Mouse (Mus musculus) cerebellum, adult 18-20 months (tissue): ENCODE measurements at regions not wholly inside any gene's neighbourhood (a gene's known extent, or its start where the extent isn't known, plus 50 kb on each side); places are given as distances from the start of the nearest gene placed in this dataset.

Source experiments
- DNase-seq, 2 experiments: peaks; one replicate each; pipeline ENCODE4 v3.0.0; 2021

DNA sequence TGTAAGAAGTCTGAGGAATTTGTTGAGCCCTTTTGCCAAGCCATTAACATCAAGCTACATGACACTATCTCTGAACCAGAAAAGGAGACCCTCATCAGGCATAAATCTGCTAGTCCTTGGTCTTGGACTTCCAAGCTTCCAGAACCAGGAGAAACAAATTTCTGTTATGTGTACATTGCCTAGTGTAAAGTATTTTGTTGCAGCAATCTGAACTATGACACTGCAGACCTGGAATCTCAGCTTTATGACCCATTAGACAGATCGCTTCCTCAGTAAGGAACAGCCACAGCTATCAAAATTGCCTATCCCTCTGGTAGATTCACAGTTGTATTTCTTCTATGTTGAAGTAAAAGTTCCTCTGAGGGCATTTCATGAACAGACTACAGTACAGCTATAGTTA is 199.1 kb upstream of the Tmem161b start:
- no peak for DNase-seq

- DNase-seq, result no peak
Observed at GRCm38 (mm10) chr13:84023637-84024036, 198.5 kb upstream of the Tmem161b start.

GRCm38 (mm10) chr13:84025348-84025747 is 196.7 kb upstream of the Tmem161b start:
- no peak for DNase-seq

DNA sequence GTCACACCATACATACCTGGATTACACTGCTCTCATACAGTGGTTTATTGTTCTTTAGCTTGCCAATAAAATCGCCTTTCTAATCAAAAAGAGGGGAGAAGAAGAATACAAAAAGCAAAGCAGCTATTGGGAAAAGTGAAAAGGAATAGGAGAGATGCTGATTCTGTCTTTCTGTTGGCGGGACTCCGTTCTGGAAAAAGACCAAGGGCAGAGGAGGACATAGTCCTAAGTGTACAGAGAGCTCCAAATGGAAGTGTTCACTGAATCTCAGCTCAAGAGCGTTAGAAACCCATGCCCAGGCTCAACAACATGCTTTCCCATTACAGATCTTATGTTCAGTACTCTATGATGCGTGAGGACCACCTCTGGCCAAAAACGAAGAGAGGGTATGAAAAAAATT is 174.4 kb upstream of the Tmem161b start:
- no peak for DNase-seq

DNA sequence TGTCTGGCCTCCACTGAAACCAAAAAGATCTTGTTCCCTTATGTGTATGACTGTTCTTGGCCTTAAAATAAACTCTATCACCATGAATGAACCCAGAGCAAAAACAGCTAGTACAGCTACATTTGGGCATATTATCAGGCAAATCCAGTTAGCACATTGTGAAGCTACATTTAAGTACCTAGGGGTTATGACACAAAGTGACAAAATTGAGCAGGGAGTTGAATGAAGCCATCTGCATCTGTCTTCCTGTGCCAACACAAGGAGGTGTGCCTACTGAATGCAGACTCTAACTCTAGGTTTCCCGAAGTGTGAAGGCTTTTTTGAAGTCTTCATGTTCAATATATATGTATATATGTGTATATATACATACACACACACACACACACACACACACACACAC is 169.9 kb upstream of the Tmem161b start:
- no peak for DNase-seq

GRCm38 (mm10) chr13:84054956-84055355 is 167.1 kb upstream of the Tmem161b start:
- DNase-seq, result no peak

- DNase-seq, result no peak
Observed at GRCm38 (mm10) chr13:84055576-84055975, 166.5 kb upstream of the Tmem161b start.

DNA sequence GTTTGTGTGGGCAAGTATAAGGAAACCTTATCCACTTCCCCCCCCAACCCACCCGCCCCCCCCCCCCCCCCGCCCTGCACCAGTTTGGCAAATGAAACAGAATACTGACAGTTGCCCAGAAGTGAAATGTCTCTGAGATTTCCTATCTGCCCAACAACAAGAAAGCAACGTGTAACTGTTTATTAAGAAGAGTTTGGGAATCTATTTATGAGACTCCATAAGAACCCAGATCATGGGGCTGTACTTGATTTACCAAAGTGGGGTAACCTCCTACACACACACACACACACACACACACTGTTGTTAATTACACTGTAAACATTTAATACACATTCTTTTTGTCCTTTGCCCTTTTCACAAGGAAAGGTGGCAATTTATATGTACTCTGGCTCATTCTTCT is 165.6 kb upstream of the Tmem161b start:
- no peak for DNase-seq

DNA sequence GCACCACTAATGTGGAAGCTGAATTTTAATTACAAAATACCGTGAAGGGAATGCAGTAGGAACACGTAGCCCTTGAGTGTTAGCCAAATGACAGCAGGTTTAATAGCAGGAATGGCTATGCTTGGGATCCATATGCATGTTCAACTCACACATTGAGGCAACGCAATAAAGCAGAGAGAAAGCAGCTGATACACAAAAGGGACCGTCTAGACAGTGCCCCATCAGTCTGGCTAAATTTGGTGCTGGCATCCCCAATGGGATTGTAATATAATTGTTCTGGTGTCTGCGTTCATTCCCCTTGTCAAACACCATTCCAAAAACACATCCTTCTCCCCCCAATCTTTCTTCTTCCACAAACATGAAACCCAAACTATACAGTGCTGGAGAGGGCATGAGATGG is 165.1 kb upstream of the Tmem161b start:
- DNase-seq, result peak; percentile 21 to 48

- no peak for DNase-seq
Observed at GRCm38 (mm10) chr13:84057456-84057855, 164.6 kb upstream of the Tmem161b start.

GRCm38 (mm10) chr13:84058251-84058650 is 163.8 kb upstream of the Tmem161b start:
- peak in 1 of 2 experiments; percentile 46 for DNase-seq

DNA sequence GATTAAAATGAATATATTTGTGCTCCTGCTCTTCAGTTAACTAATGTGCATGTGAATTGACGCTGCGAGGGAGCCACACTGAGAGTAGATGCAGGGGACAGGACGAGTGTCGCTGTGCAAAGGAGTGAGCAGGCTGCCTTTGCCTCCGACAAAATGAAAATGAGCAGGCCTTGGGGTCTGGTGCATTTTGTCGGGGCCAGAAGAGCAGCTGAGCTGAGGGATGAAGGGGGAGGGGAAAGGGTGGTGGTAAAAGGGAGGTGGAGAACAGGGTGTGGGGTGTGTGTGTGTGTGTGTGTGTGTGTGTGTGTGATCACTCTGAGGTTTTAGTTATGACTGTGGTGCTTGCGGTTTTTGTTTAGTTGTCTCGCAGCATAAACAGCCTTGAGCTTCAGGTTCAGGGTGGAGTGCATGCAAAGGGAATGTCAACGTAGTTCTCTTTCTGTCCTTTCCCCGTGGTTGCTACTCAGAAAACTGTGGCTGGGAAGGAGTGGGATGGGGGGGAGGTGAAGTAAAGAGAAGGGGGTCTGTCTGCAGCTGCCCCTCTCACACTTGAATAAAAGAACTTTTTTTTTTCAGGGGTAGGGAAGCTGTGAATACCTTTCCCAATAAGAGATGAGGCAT is 163.0 kb upstream of the Tmem161b start:
- DNase-seq, result peak; percentile 62 to 75

DNA sequence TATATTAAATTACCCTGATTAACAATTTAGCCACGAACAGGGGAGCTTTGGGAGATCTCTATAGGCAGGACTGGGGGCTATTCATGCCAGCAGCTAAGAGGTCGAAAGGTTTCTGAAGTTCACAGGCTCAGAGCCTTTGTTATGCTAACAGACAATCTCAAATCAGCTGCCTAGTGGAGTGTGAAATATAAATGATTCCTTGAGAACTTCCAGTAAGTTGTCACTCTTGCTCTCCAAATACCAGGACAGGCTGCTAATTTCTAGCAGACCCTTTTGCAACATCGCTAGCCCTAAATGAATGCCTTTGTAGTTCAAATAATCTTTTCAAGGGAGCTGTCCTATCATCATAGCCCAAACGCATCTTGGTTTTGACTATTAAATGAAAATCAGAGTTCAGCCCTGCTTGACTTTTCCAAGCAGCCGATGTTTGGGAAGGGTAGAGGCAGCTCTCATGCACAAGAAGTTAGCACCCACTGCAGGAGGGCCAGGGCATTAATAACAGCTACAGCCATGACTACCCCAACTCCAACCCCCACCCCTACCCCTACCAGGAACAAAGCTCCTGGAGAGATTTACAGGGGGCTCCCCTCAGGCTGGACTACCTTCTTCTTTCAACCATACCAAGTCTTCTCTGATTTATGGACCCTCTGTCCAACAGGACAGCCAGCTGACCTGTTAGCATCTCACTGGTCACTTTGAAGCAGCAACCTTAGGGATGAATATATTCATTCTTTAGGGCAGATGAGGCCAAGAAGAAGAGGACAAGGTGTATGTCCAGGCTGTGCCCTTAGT is 162.2 kb upstream of the Tmem161b start:
- DNase-seq, result peak; percentile 20 to 42

- peak in 1 of 2 experiments; percentile 34 for DNase-seq
Observed at GRCm38 (mm10) chr13:84060453-84060834, 161.7 kb upstream of the Tmem161b start.

DNA sequence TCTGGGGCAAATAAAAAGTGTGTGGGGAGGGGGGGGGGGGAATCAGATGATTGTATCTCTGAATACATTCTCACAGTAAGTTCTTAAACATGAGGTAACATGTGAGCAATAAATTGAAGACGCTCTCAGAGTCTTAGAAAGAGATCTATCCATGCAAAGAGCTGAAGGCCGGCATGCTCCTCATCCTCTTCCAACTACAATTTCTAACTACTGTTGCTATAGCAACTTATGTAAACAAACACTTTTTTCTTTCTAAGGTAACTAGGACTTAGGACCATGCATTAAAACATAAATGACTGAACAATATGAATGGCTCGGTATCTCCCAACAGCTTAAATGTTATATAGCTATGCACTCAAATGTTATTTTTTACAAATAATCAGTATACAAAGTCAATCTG is 161.2 kb upstream of the Tmem161b start:
- no peak for DNase-seq

DNA sequence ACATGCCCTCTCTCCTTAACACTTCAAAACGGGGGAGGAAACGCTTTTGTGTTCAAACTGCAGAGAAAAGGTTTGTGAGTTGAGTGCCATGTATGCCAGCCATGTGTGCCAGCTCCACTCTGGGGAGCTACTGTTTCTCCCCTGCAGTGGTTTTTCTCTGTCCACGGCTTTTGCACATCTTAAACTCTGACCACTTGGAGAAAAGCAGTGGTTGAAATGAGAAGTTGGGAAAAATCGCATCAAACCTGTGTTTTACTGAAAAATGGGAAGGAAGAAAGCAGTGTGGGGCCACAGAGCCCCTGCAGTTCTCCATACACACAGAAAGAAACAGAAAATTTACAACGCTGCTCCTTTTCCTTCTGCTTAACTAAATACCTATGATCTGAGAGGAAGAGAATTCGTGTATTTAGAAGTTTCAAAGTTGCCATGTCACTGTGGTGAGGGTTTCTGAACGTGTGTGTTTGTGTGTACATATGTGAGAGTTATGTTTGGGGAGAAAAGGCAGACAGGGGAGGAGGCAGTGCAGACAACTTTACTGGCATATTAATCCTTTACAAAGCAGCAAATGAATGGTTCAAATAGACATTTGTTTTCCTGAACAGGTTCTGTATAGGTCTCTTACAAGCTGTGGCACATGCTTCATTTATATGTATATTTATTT is 160.1 kb upstream of the Tmem161b start:
- peak; percentile 26 to 49 for DNase-seq

DNA sequence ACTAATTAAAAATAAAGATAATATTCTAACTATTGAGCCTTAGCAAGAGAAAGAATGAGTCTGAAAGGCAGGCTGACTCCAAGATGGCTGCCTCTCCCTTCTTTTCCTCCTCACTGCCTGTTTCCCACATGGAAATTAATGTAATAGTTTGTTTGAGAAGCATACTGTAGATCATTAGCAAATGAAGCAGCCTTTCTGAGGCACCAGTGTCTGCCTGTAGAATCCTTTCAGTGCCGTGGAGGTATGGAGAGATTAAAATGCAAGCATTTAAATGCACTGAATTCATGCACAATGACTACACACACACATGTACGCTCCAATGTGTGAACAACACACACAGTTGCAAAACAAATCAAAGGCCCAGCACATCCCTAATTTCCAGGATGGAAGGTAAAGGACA is 159.5 kb upstream of the Tmem161b start:
- peak in 1 of 2 experiments; percentile 51 for DNase-seq

- DNase-seq, result no peak
Observed at GRCm38 (mm10) chr13:84063406-84063805, 158.7 kb upstream of the Tmem161b start.

GRCm38 (mm10) chr13:84064291-84064940 is 157.7 kb upstream of the Tmem161b start:
- DNase-seq, result peak in 1 of 2 experiments; percentile 32

DNA sequence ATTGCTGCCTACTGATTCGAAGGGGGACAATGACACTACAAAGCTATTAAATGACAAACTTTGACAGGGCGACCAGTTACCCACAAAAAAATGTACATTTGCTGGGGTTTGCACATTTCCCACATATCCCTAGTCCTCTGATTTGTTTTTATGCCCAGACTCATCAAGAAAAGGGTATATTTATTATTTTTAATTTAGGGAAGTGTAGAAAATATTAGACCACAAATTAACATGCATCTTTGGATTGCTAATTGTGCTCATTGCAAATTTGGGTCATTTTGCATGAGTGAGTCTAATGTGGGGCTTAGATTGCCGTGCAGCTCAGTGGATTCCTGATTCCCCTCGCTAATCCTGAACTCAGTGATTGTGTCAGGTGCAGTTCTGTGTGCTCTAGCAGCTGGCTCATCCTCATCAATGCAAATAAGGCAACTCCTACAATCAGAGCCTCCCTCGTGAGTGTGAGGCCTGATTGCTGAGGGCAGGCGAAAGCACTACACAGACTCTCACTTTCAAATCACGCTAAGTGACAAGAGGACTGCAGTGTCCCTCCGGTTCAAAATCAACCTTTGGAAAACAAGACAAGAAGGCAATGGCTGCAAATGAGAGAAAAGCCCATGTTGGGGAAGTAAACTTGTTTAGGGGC is 156.7 kb upstream of the Tmem161b start:
- peak; percentile 26 to 56 for DNase-seq

- DNase-seq, result peak; percentile 31 to 45
Observed at GRCm38 (mm10) chr13:84066211-84066959, 155.7 kb upstream of the Tmem161b start.
